Mouse (Mus musculus) small intestine, adult 2 months (tissue): ENCODE measurements around the gene Obsl1.

ENCODE experiments used
- CTCF ChIP-seq: fragments of 200-500 bp; IDR thresholded peaks from 2 replicates; pipeline ENCODE4 v1.5.1; 2012; ENCODE audit warnings: low read depth, mild to moderate bottlenecking, control low read depth, inconsistent platforms, low read length, moderate library complexity, mixed read lengths; ENCODE audit not compliant: insufficient replicate concordance, insufficient read length; ENCODE audit errors: extremely low read depth
- POLR2A ChIP-seq: fragments of 200-500 bp; IDR thresholded peaks from 2 replicates; pipeline ENCODE4 v1.6.1; 2012; ENCODE audit warnings: low read depth, mild to moderate bottlenecking, control low read depth, inconsistent platforms, low read length, moderate library complexity

- TF ChIP-seq CTCF (no peak), POLR2A (no peak)
These were observed 27.8 kb downstream of the Obsl1 start for GRCm38 (mm10) chr1:75478497-75478896.
